Mouse (Mus musculus) gonadal fat pad, adult 2 months (tissue): ENCODE data around the gene Dnaic2. TPM values are rescaled to one million over a fixed set of nuclear protein-coding genes. Genes with fewer than 3 reads are reported as not detected.

Experiments
- DNase-seq: peaks from one replicate; pipeline ENCODE4 v3.0.0-alpha.2; 2012; ENCODE audit warnings: low read depth
- polyA plus RNA-seq: library from polyadenylated mRNA; depleted of rRNA; stranded (reverse); fragments of >200 nt; gene quantifications from 2 replicates; pipeline ENCODE4 v1.2.3, GENCODE M21; 2012

Dnaic2 gene
- polyA plus RNA-seq, 1 experiment: 1.6 TPM

- peak; percentile 57 for DNase-seq
These were observed 24.8 kb upstream of the Dnaic2 start for GRCm38 (mm10) chr11:114702311-114702995.

GRCm38 (mm10) chr11:114702996-114703361 lies 24.2 kb upstream of the Dnaic2 start:
- no peak for DNase-seq

- no peak for DNase-seq
These were observed 22.9 kb upstream of the Dnaic2 start for GRCm38 (mm10) chr11:114704071-114704913.

GRCm38 (mm10) chr11:114706358-114706757 lies 20.9 kb upstream of the Dnaic2 start:
- no peak for DNase-seq

GRCm38 (mm10) chr11:114711393-114711792 lies 15.8 kb upstream of the Dnaic2 start:
- DNase-seq: no peak

GRCm38 (mm10) chr11:114711861-114712260 lies 15.3 kb upstream of the Dnaic2 start:
- no peak for DNase-seq

GRCm38 (mm10) chr11:114714526-114714925 lies 12.7 kb upstream of the Dnaic2 start:
- DNase-seq: no peak

GRCm38 (mm10) chr11:114715531-114715930 lies 11.7 kb upstream of the Dnaic2 start:
- no peak for DNase-seq

- DNase-seq: no peak
These were observed 6.7 kb upstream of the Dnaic2 start for GRCm38 (mm10) chr11:114720535-114720934.

- DNase-seq: no peak
These were observed 4.8 kb upstream of the Dnaic2 start for GRCm38 (mm10) chr11:114722438-114722837.

- DNase-seq: no peak
These were observed 4.2 kb upstream of the Dnaic2 start for GRCm38 (mm10) chr11:114723030-114723429.

- DNase-seq: peak; percentile 75
These were observed 2.2 kb upstream of the Dnaic2 start for GRCm38 (mm10) chr11:114724787-114725590.

GRCm38 (mm10) chr11:114727826-114728186 lies 598 bp downstream of the Dnaic2 start:
- no peak for DNase-seq

GRCm38 (mm10) chr11:114728333-114728732 lies 1.1 kb downstream of the Dnaic2 start:
- no peak for DNase-seq

- no peak for DNase-seq
These were observed 2.7 kb downstream of the Dnaic2 start for GRCm38 (mm10) chr11:114729832-114730363.

GRCm38 (mm10) chr11:114731711-114732110 lies 4.5 kb downstream of the Dnaic2 start:
- no peak for DNase-seq

GRCm38 (mm10) chr11:114732890-114733289 lies 5.7 kb downstream of the Dnaic2 start:
- no peak for DNase-seq

- no peak for DNase-seq
These were observed 8.9 kb downstream of the Dnaic2 start for GRCm38 (mm10) chr11:114736111-114736510.

- DNase-seq: no peak
These were observed 9.9 kb downstream of the Dnaic2 start for GRCm38 (mm10) chr11:114736913-114737624.

GRCm38 (mm10) chr11:114740598-114740997 lies 13.4 kb downstream of the Dnaic2 start:
- no peak for DNase-seq

- no peak for DNase-seq
These were observed 14.2 kb downstream of the Dnaic2 start for GRCm38 (mm10) chr11:114741451-114741850.
